Mouse (Mus musculus) T-helper 17 cell (primary cell): ENCODE results near the gene L3mbtl4.

Experiments
- in situ Hi-C, 2 experiments: fragments of 300-600 bp; cut with MboI, MseI; formaldehyde crosslinking; loops; 1 replicate in 1 of 2; 2 replicates in 1 of 2; pipeline ENCODE4 v1.15.1; 2025; ENCODE audit warnings: high pct_unique_total_duplicates in 2 of 2

Gene L3mbtl4

GRCm38 (mm10) chr17:68631396-68631795 is 357.8 kb downstream of the L3mbtl4 start:
- in situ Hi-C loops, result no loop called here

GRCm38 (mm10) chr17:68640187-68640586 is 366.6 kb downstream of the L3mbtl4 start:
- in situ Hi-C loops, result no loop called here

GRCm38 (mm10) chr17:68642521-68643088 is 369.0 kb downstream of the L3mbtl4 start:
- in situ Hi-C loops, result no loop called here

GRCm38 (mm10) chr17:68666528-68666927 is 392.9 kb downstream of the L3mbtl4 start:
- in situ Hi-C loops, result no loop called here

- in situ Hi-C loops, result loop anchor here in 1 of 2 experiments (10.0 kb wide), 1 partner anchor 477 kb away; no protein-coding TSS in a partner anchor
These were observed 398.5 kb downstream of the L3mbtl4 start for GRCm38 (mm10) chr17:68672088-68672504.

- in situ Hi-C loops, result no loop called here
These were observed 437.1 kb downstream of the L3mbtl4 start for GRCm38 (mm10) chr17:68710701-68711100.

GRCm38 (mm10) chr17:68711350-68711749 is 437.8 kb downstream of the L3mbtl4 start:
- in situ Hi-C loops, result no loop called here

- in situ Hi-C loops, result no loop called here
These were observed 474.7 kb downstream of the L3mbtl4 start for GRCm38 (mm10) chr17:68748296-68748695.

GRCm38 (mm10) chr17:68750513-68750912 is 476.9 kb downstream of the L3mbtl4 start:
- in situ Hi-C loops, result no loop called here

- in situ Hi-C loops, result no loop called here
These were observed 479.5 kb downstream of the L3mbtl4 start for GRCm38 (mm10) chr17:68753112-68753511.

- in situ Hi-C loops, result no loop called here
These were observed 481.2 kb downstream of the L3mbtl4 start for GRCm38 (mm10) chr17:68754789-68755188.

- in situ Hi-C loops, result no loop called here
These were observed 484.8 kb downstream of the L3mbtl4 start for GRCm38 (mm10) chr17:68758428-68758827.

GRCm38 (mm10) chr17:68758936-68759335 is 485.3 kb downstream of the L3mbtl4 start:
- in situ Hi-C loops, result no loop called here

GRCm38 (mm10) chr17:68759978-68760377 is 486.4 kb downstream of the L3mbtl4 start:
- in situ Hi-C loops, result no loop called here

- in situ Hi-C loops, result no loop called here
These were observed 490.8 kb downstream of the L3mbtl4 start for GRCm38 (mm10) chr17:68764329-68764880.

GRCm38 (mm10) chr17:68769561-68769960 is 496.0 kb downstream of the L3mbtl4 start:
- in situ Hi-C loops, result no loop called here

- in situ Hi-C loops, result no loop called here
These were observed 497.6 kb downstream of the L3mbtl4 start for GRCm38 (mm10) chr17:68771046-68771750.

GRCm38 (mm10) chr17:68793741-68794140 is 520.1 kb downstream of the L3mbtl4 start:
- in situ Hi-C loops, result no loop called here

GRCm38 (mm10) chr17:68826323-68826722 is 552.7 kb downstream of the L3mbtl4 start, which contains the start of gene Tmem200c:
Gene Tmem200c (plus strand): TSS chr17:68826623.
- in situ Hi-C loops, result no loop called here
